Comparison of ENCODE assay signal across 9 mouse cellular contexts in genomic region chr9:106156419-106156818, GRCm38 (mm10). TPM values are rescaled to one million over a fixed set of nuclear protein-coding genes. Genes with fewer than 3 reads are reported as not detected.
DNase-seq lines count a peak whose midpoint lies in the region; ATAC-seq and TF ChIP-seq lines count a peak whose summit lies in the region.
"Had no signal": no experiment of that assay in that cellular context is flagged by ENCODE, and none has a peak within 500 bp of the region (broad histone marks: within the 10 kb centered on the region; RNA-seq: fewer than 3 reads in every experiment).

No protein-coding gene starts in this region.

- TF ChIP-seq POLR2A in small intestine, adult 2 months (IDR thresholded peaks at IDR 0.05; ENCODE audit: low read depth, low read length): no peak

- H3K4me3 ChIP-seq in forebrain, embryonic 15.5 days: no peak overlapping the region
- no peak overlapping the region for H3K4me3 ChIP-seq in small intestine, adult 2 months (ENCODE audit: low read depth, low read length)
- H3K4me3 ChIP-seq: heart, embryonic 13.5 days had no signal

- peak; percentile 17 for DNase-seq in urinary bladder, postnatal 25 days (ENCODE audit: low spot score)
- no peak for DNase-seq in urinary bladder, postnatal 10 days (ENCODE audit: low spot score)
- peak; percentile 68 for DNase-seq in c-Kit-positive CD71-positive TER-119-negative erythroid progenitor cells, embryonic 14.5 days (ENCODE audit: low read depth)
- DNase-seq in kidney, postnatal 4 days: peak; percentile 70 to 76
- no peak for DNase-seq in ovary, postnatal 36 days (ENCODE audit: low spot score)

- peak overlapping the region; percentile 43; the same call in 1 of the 2 replicates for H3K27ac ChIP-seq in forebrain, embryonic 15.5 days (replicated peaks)
- H3K27ac ChIP-seq in small intestine, adult 2 months (ENCODE audit: insufficient read depth, low read depth, low read length): no peak overlapping the region
- H3K27ac ChIP-seq: heart, embryonic 13.5 days had no signal

- peak; percentile 57 for ATAC-seq in forebrain, embryonic 15.5 days (replicated peaks)
- peak; percentile 58 for ATAC-seq in megakaryocyte, adult 5-6 weeks (ENCODE audit: poor library complexity, severe bottlenecking)

- no peak overlapping the region for H3K9ac ChIP-seq in forebrain, embryonic 15.5 days (replicated peaks)
- H3K9ac ChIP-seq: heart, embryonic 13.5 days had no signal

- no peak overlapping the region for H3K4me2 ChIP-seq in forebrain, embryonic 15.5 days (replicated peaks)
- H3K4me2 ChIP-seq: heart, embryonic 13.5 days had no signal

- WGBS in forebrain, embryonic 15.5 days: 39% methylated on average over 5 of the region's 5 CpGs
- WGBS in small intestine, adult 2 months: 78% methylated on average over 5 of the region's 5 CpGs

- peak; percentile 70; the same call in 1 of the 2 replicates for TF ChIP-seq CTCF in small intestine, adult 2 months (IDR thresholded peaks at IDR 0.05; ENCODE audit: extremely low read depth, insufficient read length, insufficient replicate concordance, low read depth, low read length)

- H3K4me1 ChIP-seq in forebrain, embryonic 15.5 days: peaks cover 15% of the 10 kb centered on the region
- peaks cover 24% of the 10 kb centered on the region for H3K4me1 ChIP-seq in small intestine, adult 2 months (ENCODE audit: control insufficient read depth, insufficient read depth, insufficient read length, low read length)

- no peaks in the 10 kb centered on the region for H3K9me3 ChIP-seq in forebrain, embryonic 15.5 days
- H3K9me3 ChIP-seq: heart, embryonic 13.5 days had no signal

- H3K36me3 ChIP-seq in forebrain, embryonic 15.5 days: peaks cover under 1% of the 10 kb centered on the region; the same call in 1 of the 2 replicates
- no peaks in the 10 kb centered on the region for H3K36me3 ChIP-seq in small intestine, adult 2 months (ENCODE audit: control insufficient read depth, insufficient read depth, low read length)
- H3K36me3 ChIP-seq: heart, embryonic 13.5 days had no signal

- H3K27me3 ChIP-seq in forebrain, embryonic 15.5 days: no peaks in the 10 kb centered on the region
- H3K27me3 ChIP-seq in small intestine, adult 2 months (ENCODE audit: control insufficient read depth, insufficient read depth, low read length): no peaks in the 10 kb centered on the region

RNA-seq across cellular contexts. Expression of gene Glyctk, which starts 1.5 kb away (rescaled TPM):
- polyA plus RNA-seq in forebrain, embryonic 15.5 days (2015; fragmentation: Nextera tagmentation; extraction: Ambion mirVana): 2.9 and 3.2 TPM in 2 replicates
- 0.11 and 0.89 TPM in 2 replicates for total RNA-seq in megakaryocyte, adult 5-6 weeks (2015)
- total RNA-seq in megakaryocyte, adult 5-6 weeks (2017): 0.88 and 1.8 TPM in 2 replicates
- polyA plus RNA-seq in small intestine, adult 2 months (2012; rRNA removed): 11.7 and 20.9 TPM in 2 replicates

RNA-seq across cellular contexts. Expression of gene Wdr82, which starts 14.3 kb away (rescaled TPM):
- polyA plus RNA-seq in forebrain, embryonic 15.5 days (2015; fragmentation: Nextera tagmentation; extraction: Ambion mirVana): 38.1 and 41.5 TPM in 2 replicates
- total RNA-seq in megakaryocyte, adult 5-6 weeks (2015): 41.5 and 49.1 TPM in 2 replicates
- 49.8 and 61.9 TPM in 2 replicates for total RNA-seq in megakaryocyte, adult 5-6 weeks (2017)
- 16.9 and 33.1 TPM in 2 replicates for polyA plus RNA-seq in small intestine, adult 2 months (2012; rRNA removed)

RNA-seq across cellular contexts. Expression of gene Ppm1m, which starts 43.1 kb away (rescaled TPM):
- polyA plus RNA-seq in forebrain, embryonic 15.5 days (2015; fragmentation: Nextera tagmentation; extraction: Ambion mirVana): 15.4 and 15.8 TPM in 2 replicates
- total RNA-seq in megakaryocyte, adult 5-6 weeks (2015): 42.3 and 52.2 TPM in 2 replicates
- 46.4 and 49.6 TPM in 2 replicates for total RNA-seq in megakaryocyte, adult 5-6 weeks (2017)
- 10.7 and 14.9 TPM in 2 replicates for polyA plus RNA-seq in small intestine, adult 2 months (2012; rRNA removed)

RNA-seq across cellular contexts. Expression of gene Twf2, which starts 46.5 kb away (rescaled TPM):
- 54.8 and 57.3 TPM in 2 replicates for polyA plus RNA-seq in forebrain, embryonic 15.5 days (2015; fragmentation: Nextera tagmentation; extraction: Ambion mirVana)
- 76.8 and 79.8 TPM in 2 replicates for total RNA-seq in megakaryocyte, adult 5-6 weeks (2015)
- 109 and 110 TPM in 2 replicates for total RNA-seq in megakaryocyte, adult 5-6 weeks (2017)
- polyA plus RNA-seq in small intestine, adult 2 months (2012; rRNA removed): 13.7 and 21.2 TPM in 2 replicates

RNA-seq across cellular contexts. Expression of gene Col6a4, which starts 59.8 kb away (rescaled TPM):
- 0.53 and 0.86 TPM in 2 replicates for polyA plus RNA-seq in forebrain, embryonic 15.5 days (2015; fragmentation: Nextera tagmentation; extraction: Ambion mirVana)
- total RNA-seq in megakaryocyte, adult 5-6 weeks (2015): not detected in 2 replicates
- total RNA-seq in megakaryocyte, adult 5-6 weeks (2017): not detected in 2 replicates
- 8.5 and 25.0 TPM in 2 replicates for polyA plus RNA-seq in small intestine, adult 2 months (2012; rRNA removed)

Comparison
In these comparisons a context has a peak if more than half of its experiments do, and no peak if none do; other contexts are left out.
1. DNase-seq: peak in urinary bladder, postnatal 25 days (single experiment), c-Kit-positive CD71-positive TER-119-negative erythroid progenitor cells, embryonic 14.5 days (single experiment) and kidney, postnatal 4 days (2 of 2); none in urinary bladder, postnatal 10 days (single experiment) and ovary, postnatal 36 days (single experiment).